Mouse (Mus musculus) lung, postnatal 0 days (tissue): ENCODE measurements around the gene Hoxa5. TPM values are rescaled to one million over a fixed set of nuclear protein-coding genes. Genes with fewer than 3 reads are reported as not detected.

Source experiments
- ATAC-seq: fragments of 200-750 bp; cut with Nextera tagmentation; 2 replicates; pipeline ENCODE4 v1.8.0; 2017; ENCODE audit warnings: moderate library complexity
- DNase-seq: peaks from one replicate; pipeline ENCODE4 v3.0.0-alpha.2; 2016; ENCODE audit warnings: low spot score
- H3K27ac ChIP-seq: fragments of 300-500 bp; sonication (generic); 2 replicates; pipeline ENCODE4 v1.5.1; 2014; ENCODE audit warnings: antibody characterized with exemption, mild to moderate bottlenecking, low read length, mixed read lengths
- H3K27me3 ChIP-seq: fragments of 300-500 bp; sonication (generic); replicated peaks from 2 replicates; pipeline ENCODE4 v1.6.1; 2014; ENCODE audit warnings: low read length, mixed read lengths; ENCODE audit not compliant: insufficient read depth
- H3K36me3 ChIP-seq: fragments of 300-500 bp; sonication (generic); 2 replicates; pipeline ENCODE4 v1.6.1; 2014; ENCODE audit warnings: low read length, mixed read lengths; ENCODE audit not compliant: insufficient read depth
- H3K4me1 ChIP-seq: fragments of 300-500 bp; sonication (generic); 2 replicates; pipeline ENCODE4 v1.6.1; 2014; ENCODE audit warnings: antibody characterized with exemption, low read depth, low read length, mixed read lengths; ENCODE audit not compliant: insufficient read depth
- H3K4me2 ChIP-seq: fragments of 300-500 bp; sonication (generic); replicated peaks from 2 replicates; pipeline ENCODE4 v1.6.1; 2014; ENCODE audit warnings: low read depth, mild to moderate bottlenecking, low read length, moderate library complexity, mixed read lengths
- H3K4me3 ChIP-seq: fragments of 300-500 bp; sonication (generic); 2 replicates; pipeline ENCODE4 v1.5.1; 2014; ENCODE audit warnings: low read depth, low read length
- H3K9ac ChIP-seq: fragments of 300-500 bp; sonication (generic); replicated peaks from 2 replicates; pipeline ENCODE4 v1.6.1; 2014; ENCODE audit warnings: low read depth, mild to moderate bottlenecking
- H3K9me3 ChIP-seq: fragments of 300-500 bp; sonication (generic); 2 replicates; pipeline ENCODE4 v1.6.1; 2016; ENCODE audit warnings: low read length, mixed read lengths
- CTCF ChIP-seq: IDR thresholded peaks from 2 replicates; pipeline ENCODE4 v1.5.1; 2016; ENCODE audit warnings: antibody characterized with exemption, mild to moderate bottlenecking
- EP300 ChIP-seq: IDR thresholded peaks from 2 replicates; pipeline ENCODE4 v1.6.1; 2016; ENCODE audit warnings: antibody characterized with exemption, mild to moderate bottlenecking, control low read depth
- WGBS: fragments of 180-500 bp; shearing (Covaris S2); extraction: QIAGEN DNeasy Blood & Tissue Kit; methylation state at CpG from one replicate; pipeline ENCODE4 v1.1.7; 2014; 5-methylcytosine and 5-hydroxymethylcytosine counted together
- polyA plus RNA-seq: library from polyadenylated mRNA; unstranded; fragments of >200 nt; fragmentation: Nextera tagmentation; extraction: Ambion mirVana; gene quantifications from 2 replicates; pipeline ENCODE4 v1.2.1, GENCODE M21; 2015

Hoxa5 gene
- polyA plus RNA-seq, 1 experiment from 2014 or later, result 40.3 TPM

DNA sequence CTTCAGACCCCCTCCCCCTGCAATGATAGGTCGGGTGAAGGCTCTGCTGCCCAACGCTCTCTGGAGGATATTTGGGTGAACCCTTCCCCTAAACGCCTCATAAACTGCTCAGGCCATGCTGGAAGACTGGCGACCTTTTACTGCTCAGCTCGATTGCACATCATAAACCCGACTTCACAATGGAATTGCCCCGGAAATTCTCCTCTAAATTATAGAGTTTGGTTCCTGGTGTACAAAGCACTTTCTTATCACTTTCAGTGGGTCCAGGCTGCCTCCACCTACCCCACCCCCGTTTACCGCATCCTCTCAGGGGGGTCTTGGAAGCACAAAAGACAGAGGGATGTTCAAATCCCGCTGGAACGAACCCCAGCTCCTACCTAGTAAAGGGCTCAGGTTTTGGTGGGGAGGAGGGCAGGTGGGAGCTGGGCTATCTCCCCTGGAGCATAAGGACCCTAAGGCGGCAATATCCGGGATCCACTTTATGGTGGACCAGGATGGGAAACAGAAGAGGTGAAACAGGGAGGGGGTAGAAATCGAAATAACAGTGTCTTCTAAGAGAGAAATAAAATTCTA is 14.3 kb upstream of the Hoxa5 start:
- Histone ChIP-seq H3K9ac (no peak overlapping the region), H3K27me3 (peaks cover 88% of the 10 kb centered on the region), H3K27ac (no peak overlapping the region), H3K4me1 (peaks cover 10% of the 10 kb centered on the region), H3K36me3 (no peaks in the 10 kb centered on the region), H3K9me3 (no peaks in the 10 kb centered on the region), H3K4me3 (no peak overlapping the region), H3K4me2 (no peak overlapping the region)
- ATAC-seq, result no peak
- TF ChIP-seq EP300 (no peak), CTCF (no peak)
- 29% methylated on average over 14 of the region's 14 CpGs for WGBS
- no peak for DNase-seq

DNA sequence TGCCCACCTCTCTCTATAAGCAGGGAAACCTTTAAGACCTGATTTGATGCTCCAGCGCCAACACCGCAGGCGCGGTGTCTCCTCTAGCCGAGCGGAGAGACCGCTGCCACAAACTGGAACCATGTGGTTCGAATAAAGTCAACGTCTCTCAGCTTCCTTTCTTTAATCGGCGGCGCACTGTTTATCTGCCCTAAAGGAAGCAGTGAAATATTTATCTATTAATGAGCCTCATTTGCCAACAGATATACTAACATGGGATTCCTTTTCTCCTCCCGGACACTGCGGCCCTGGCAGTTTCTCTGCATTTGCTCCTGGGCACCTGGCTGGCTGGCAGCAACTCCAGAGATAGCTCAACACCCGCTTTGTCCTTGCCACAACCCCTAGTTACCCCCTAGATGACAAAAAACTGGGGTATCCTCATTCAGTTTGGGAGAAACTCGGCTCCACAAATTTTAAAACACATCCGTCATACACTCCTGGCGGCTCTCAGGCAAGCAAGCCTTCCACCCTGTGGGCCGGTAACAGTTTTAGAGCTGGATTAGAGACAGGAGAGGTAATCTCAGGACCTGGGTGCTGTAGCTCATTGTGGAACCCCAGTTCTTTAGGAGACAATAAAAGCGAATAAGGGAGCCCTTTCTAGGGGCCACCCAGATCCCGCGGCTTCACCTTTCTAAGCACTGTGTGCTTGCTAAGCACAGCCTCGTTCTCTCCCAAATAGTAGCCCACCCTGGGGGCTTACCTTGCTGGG is 13.7 kb upstream of the Hoxa5 start:
- TF ChIP-seq EP300 (no peak), CTCF (no peak)
- Histone ChIP-seq H3K27me3 (peaks cover 86% of the 10 kb centered on the region), H3K36me3 (no peaks in the 10 kb centered on the region), H3K27ac (no peak overlapping the region), H3K4me1 (peaks cover 10% of the 10 kb centered on the region), H3K9ac (0 out of 2 replicates have a peak overlapping the region, but pooled peaks have one; percentile 19), H3K9me3 (no peaks in the 10 kb centered on the region), H3K4me3 (peak overlapping the region; percentile 39), H3K4me2 (peak overlapping the region; percentile 57)
- DNase-seq (no peak), ATAC-seq (no peak)
- 14% methylated on average over 23 of the region's 23 CpGs for WGBS

DNA sequence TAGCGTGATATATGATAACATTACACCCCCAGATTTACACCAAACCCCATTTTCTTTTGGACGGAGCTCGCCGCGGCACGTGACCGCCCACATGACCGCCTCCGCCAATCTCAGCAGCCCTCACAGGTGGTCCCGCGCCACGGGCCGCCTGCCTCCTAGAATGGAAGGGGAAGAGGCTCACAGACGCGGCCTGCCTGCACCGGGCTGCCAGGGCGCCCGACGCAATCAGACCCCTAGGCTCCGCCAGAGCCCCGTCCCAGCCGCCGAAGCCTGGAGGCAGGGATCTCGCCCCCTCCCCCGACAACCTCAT is 13.0 kb upstream of the Hoxa5 start:
- no peak for TF ChIP-seq CTCF
- TF ChIP-seq EP300, result no peak
- under 1% methylated on average over 25 of the region's 25 CpGs for WGBS
- Histone ChIP-seq H3K9me3 (no peaks in the 10 kb centered on the region), H3K27ac (no peak overlapping the region), H3K4me1 (peaks cover 12% of the 10 kb centered on the region), H3K27me3 (peaks cover 86% of the 10 kb centered on the region), H3K9ac (0 out of 2 replicates have a peak overlapping the region, but pooled peaks have one; percentile 19), H3K4me2 (peak overlapping the region; percentile 57), H3K4me3 (peak overlapping the region; percentile 39), H3K36me3 (no peaks in the 10 kb centered on the region)
- ATAC-seq, result peak; percentile 49
- DNase-seq, result peak; percentile 64

DNA sequence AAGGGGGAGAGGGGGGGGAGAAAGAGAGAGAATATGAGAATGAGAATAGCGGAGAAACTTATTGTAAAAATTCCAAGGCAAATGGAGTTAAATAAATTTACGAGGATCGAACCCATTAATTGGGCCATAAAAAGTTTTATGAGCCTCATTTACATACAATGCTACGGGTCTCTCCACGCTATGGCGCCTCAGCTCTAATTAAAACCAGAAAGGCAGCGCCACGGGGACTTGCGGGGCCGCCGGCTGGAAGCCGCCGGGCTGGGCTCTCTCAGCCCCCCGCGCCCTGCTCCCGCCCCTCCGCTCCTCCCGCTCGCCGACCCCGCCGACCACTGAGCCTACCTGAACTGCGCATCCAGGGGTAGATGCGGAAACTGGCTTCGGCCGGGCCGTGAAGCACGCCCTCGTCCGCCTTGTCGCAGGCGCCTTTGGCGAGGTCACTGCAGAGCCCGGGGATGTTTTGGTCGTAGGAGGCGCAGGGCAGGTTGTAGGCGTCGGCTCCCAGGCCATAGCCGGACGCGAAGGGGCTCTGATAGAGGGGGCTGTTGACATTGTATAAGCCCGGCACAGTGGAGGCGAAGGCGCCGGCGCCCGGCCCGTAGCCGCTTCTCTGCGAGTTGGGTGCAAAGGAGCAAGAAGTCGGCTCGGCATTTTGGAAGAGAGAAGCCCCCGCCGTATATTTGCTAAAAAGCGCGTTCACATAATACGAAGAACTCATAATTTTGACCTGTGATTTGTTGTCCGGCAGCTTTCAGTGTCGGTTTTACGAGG is 12.5 kb upstream of the Hoxa5 start:
- Histone ChIP-seq H3K27me3 (peaks cover 86% of the 10 kb centered on the region), H3K36me3 (no peaks in the 10 kb centered on the region), H3K4me3 (peak overlapping the region; percentile 39), H3K4me2 (peak overlapping the region; percentile 57), H3K27ac (no peak overlapping the region), H3K9me3 (no peaks in the 10 kb centered on the region), H3K4me1 (peaks cover 13% of the 10 kb centered on the region), H3K9ac (no peak overlapping the region)
- ATAC-seq, result no peak
- no peak for DNase-seq
- TF ChIP-seq EP300 (no peak), CTCF (no peak)
- 4% methylated on average over 59 of the region's 60 CpGs for WGBS

DNA sequence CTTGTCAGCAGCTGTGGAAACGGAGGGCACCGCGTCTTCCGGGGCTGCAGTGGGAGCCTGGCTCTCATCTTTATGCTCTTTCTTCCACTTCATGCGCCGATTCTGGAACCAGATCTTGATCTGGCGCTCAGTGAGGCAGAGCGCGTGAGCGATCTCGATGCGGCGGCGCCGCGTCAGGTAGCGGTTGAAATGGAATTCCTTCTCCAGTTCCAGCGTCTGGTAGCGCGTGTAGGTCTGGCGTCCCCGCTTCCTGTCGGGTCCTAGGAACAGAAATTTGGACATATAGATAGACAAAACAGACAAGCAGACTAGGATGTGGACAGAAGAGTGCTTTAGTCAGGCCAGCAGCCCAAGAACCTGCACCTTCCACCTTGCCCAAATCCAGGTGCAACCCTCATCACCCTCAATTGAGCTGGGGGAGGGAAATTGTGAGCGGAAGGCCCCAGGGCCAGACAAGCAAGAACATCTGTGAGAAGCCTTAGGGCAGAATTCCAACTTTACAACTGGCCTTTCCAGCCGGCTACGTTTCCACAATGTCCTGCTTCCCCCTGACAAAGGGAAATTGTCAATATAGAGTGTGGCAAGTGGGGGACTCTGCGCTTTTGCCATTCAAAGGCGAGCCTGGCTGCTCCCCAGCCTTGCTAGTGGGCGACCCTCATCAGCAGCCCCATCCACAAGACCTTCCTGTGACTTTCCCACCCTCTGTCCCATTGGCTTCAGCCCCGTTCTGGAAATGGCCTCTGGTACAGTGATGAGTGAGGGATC is 11.6 kb upstream of the Hoxa5 start:
- H3K4me2 ChIP-seq, result peak overlapping the region; percentile 57
- no peak for DNase-seq
- ATAC-seq, result no peak
- H3K9me3 ChIP-seq, result no peaks in the 10 kb centered on the region
- H3K27ac ChIP-seq, result no peak overlapping the region
- H3K36me3 ChIP-seq, result no peaks in the 10 kb centered on the region
- TF ChIP-seq EP300 (no peak), CTCF (no peak)
- peaks cover 85% of the 10 kb centered on the region for H3K27me3 ChIP-seq
- no peak overlapping the region for H3K9ac ChIP-seq
- WGBS, result 7% methylated on average over 30 of the region's 30 CpGs
- H3K4me3 ChIP-seq, result peak overlapping the region; percentile 39; the same call in 1 of the 2 replicates
- H3K4me1 ChIP-seq, result peaks cover 13% of the 10 kb centered on the region

DNA sequence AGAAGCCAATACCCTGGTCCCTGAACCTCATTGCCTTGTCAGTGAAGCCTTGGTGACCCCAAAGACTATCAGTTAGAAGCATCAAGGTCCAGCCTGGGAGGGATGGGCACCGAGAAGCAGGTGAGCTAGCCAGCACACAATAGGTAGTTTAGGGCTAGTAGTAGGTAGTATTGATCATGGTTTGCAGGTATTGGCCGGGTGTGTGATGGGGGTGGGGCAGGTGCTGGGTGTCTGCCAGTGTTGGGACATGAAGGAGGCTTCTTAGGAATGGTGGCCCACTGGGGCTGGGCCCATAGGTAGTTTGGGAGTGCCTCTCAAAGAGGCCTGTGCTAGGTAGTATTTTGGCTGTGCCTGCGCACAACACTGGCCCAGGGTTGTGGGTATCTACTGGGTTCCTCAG is 10.7 kb upstream of the Hoxa5 start:
- H3K4me1 ChIP-seq, result peaks cover 13% of the 10 kb centered on the region
- TF ChIP-seq EP300, result no peak
- no peak for TF ChIP-seq CTCF
- DNase-seq (no peak), ATAC-seq (no peak)
- no peaks in the 10 kb centered on the region for H3K9me3 ChIP-seq
- H3K27me3 ChIP-seq, result peaks cover 78% of the 10 kb centered on the region
- 51% methylated on average over 3 of the region's 3 CpGs for WGBS
- no peak overlapping the region for H3K4me2 ChIP-seq
- no peaks in the 10 kb centered on the region for H3K36me3 ChIP-seq
- H3K9ac ChIP-seq, result no peak overlapping the region
- no peak overlapping the region for H3K27ac ChIP-seq
- H3K4me3 ChIP-seq, result no peak overlapping the region
